Mouse (Mus musculus): ENCODE measurements at regions not wholly inside any gene's neighbourhood (a gene's known extent, or its start where the extent isn't known, plus 50 kb on each side); places are given as distances from the start of the nearest gene placed in this dataset.
"Not testable (repeated sequence)": the region's sequence is repeated elsewhere in the genome, so short reads cannot be mapped to it uniquely, and the experiment has no call there.

GRCm38 (mm10) chr17:9227872-9228575 lies 193.8 kb upstream of the Gm17728 start:
- Histone ChIP-seq H3K4me3 (replicated peaks; ENCODE audit: low read length) (no peak overlapping the region), H3K27me3 (ENCODE audit: control insufficient read depth, insufficient read depth, low read length) (no peaks in the 10 kb centered on the region), H3K9me3 (ENCODE audit: control insufficient read depth, low read length) (no peaks in the 10 kb centered on the region), H3K4me2 (replicated peaks) (no peak overlapping the region), H3K9ac (no peak overlapping the region), H3K36me3 (replicated peaks; ENCODE audit: control insufficient read depth, insufficient read depth) (no peaks in the 10 kb centered on the region), H3K27ac (no peak overlapping the region), H3K4me1 (replicated peaks; ENCODE audit: control insufficient read depth, insufficient read depth, low read length) (0 out of 2 replicates have a peak, but pooled peaks cover 5% of the 10 kb centered on the region)
- 58% methylated on average over 10 of the region's 10 CpGs for WGBS
- ATAC-seq (ENCODE audit: low FRiP score) = no peak
- no peak for DNase-seq (ENCODE audit: low spot score)

GRCm38 (mm10) chr17:9235141-9235571 lies 186.7 kb upstream of the Gm17728 start:
- no peak for DNase-seq (ENCODE audit: low spot score)
- Histone ChIP-seq H3K9me3 (ENCODE audit: control insufficient read depth, low read length) (no peaks in the 10 kb centered on the region), H3K4me3 (replicated peaks; ENCODE audit: low read length) (no peak overlapping the region), H3K4me1 (replicated peaks; ENCODE audit: control insufficient read depth, insufficient read depth, low read length) (no peaks in the 10 kb centered on the region), H3K9ac (no peak overlapping the region), H3K27ac (no peak overlapping the region), H3K4me2 (replicated peaks) (no peak overlapping the region), H3K27me3 (ENCODE audit: control insufficient read depth, insufficient read depth, low read length) (no peaks in the 10 kb centered on the region), H3K36me3 (replicated peaks; ENCODE audit: control insufficient read depth, insufficient read depth) (no peaks in the 10 kb centered on the region)
- WGBS = 77% methylated on average over 6 of the region's 6 CpGs
- ATAC-seq (ENCODE audit: low FRiP score) = no peak

- ATAC-seq (ENCODE audit: low FRiP score) = no peak
- peaks cover 6% of the 10 kb centered on the region; the same call in 1 of the 2 replicates for H3K9me3 ChIP-seq (ENCODE audit: control insufficient read depth, low read length)
- H3K4me3 ChIP-seq (replicated peaks; ENCODE audit: low read length) = no peak overlapping the region
- no peaks in the 10 kb centered on the region for H3K27me3 ChIP-seq (ENCODE audit: control insufficient read depth, insufficient read depth, low read length)
- 59% methylated on average over 5 of the region's 5 CpGs for WGBS
- H3K36me3 ChIP-seq (replicated peaks; ENCODE audit: control insufficient read depth, insufficient read depth) = no peaks in the 10 kb centered on the region
- H3K4me1 ChIP-seq (replicated peaks; ENCODE audit: control insufficient read depth, insufficient read depth, low read length) = no peaks in the 10 kb centered on the region
- no peak for DNase-seq (ENCODE audit: low spot score)
- no peak overlapping the region for H3K27ac ChIP-seq
- H3K9ac ChIP-seq = no peak overlapping the region
- H3K4me2 ChIP-seq (replicated peaks) = no peak overlapping the region
These were observed 163.2 kb upstream of the Gm17728 start for GRCm38 (mm10) chr17:9258646-9259170.

GRCm38 (mm10) chr17:9268776-9269175 lies 153.1 kb upstream of the Gm17728 start:
- H3K4me2 ChIP-seq (replicated peaks) = no peak overlapping the region
- no peaks in the 10 kb centered on the region for H3K36me3 ChIP-seq (replicated peaks; ENCODE audit: control insufficient read depth, insufficient read depth)
- H3K27ac ChIP-seq = no peak overlapping the region
- no peaks in the 10 kb centered on the region for H3K9me3 ChIP-seq (ENCODE audit: control insufficient read depth, low read length)
- no peaks in the 10 kb centered on the region for H3K27me3 ChIP-seq (ENCODE audit: control insufficient read depth, insufficient read depth, low read length)
- WGBS = 76% methylated on average over 3 of the region's 3 CpGs
- H3K9ac ChIP-seq = no peak overlapping the region
- ATAC-seq (ENCODE audit: low FRiP score) (no peak), DNase-seq (ENCODE audit: low spot score) (no peak)
- H3K4me3 ChIP-seq (replicated peaks; ENCODE audit: low read length) = no peak overlapping the region
- no peaks in the 10 kb centered on the region for H3K4me1 ChIP-seq (replicated peaks; ENCODE audit: control insufficient read depth, insufficient read depth, low read length)

GRCm38 (mm10) chr17:9278046-9278445 lies 143.8 kb upstream of the Gm17728 start:
- H3K9me3 ChIP-seq (ENCODE audit: control insufficient read depth, low read length); H3K4me3 ChIP-seq (replicated peaks; ENCODE audit: low read length); H3K9ac ChIP-seq; ATAC-seq (ENCODE audit: low FRiP score); H3K4me1 ChIP-seq (replicated peaks; ENCODE audit: control insufficient read depth, insufficient read depth, low read length); H3K27me3 ChIP-seq (ENCODE audit: control insufficient read depth, insufficient read depth, low read length); H3K36me3 ChIP-seq (replicated peaks; ENCODE audit: control insufficient read depth, insufficient read depth); DNase-seq (ENCODE audit: low spot score); H3K27ac ChIP-seq; H3K4me2 ChIP-seq (replicated peaks): not testable (repeated sequence)
- 16% methylated on average over 3 of the region's 3 CpGs for WGBS

GRCm38 (mm10) chr17:9279481-9279880 lies 142.4 kb upstream of the Gm17728 start:
- ATAC-seq (ENCODE audit: low FRiP score) (no peak), DNase-seq (ENCODE audit: low spot score) (peak; percentile 43)
- H3K36me3 ChIP-seq (replicated peaks; ENCODE audit: control insufficient read depth, insufficient read depth) = no peaks in the 10 kb centered on the region
- H3K9ac ChIP-seq = no peak overlapping the region
- H3K4me3 ChIP-seq (replicated peaks; ENCODE audit: low read length) = no peak overlapping the region
- 46% methylated on average over 7 of the region's 7 CpGs for WGBS
- no peaks in the 10 kb centered on the region for H3K4me1 ChIP-seq (replicated peaks; ENCODE audit: control insufficient read depth, insufficient read depth, low read length)
- no peaks in the 10 kb centered on the region for H3K9me3 ChIP-seq (ENCODE audit: control insufficient read depth, low read length)
- no peaks in the 10 kb centered on the region for H3K27me3 ChIP-seq (ENCODE audit: control insufficient read depth, insufficient read depth, low read length)
- no peak overlapping the region for H3K4me2 ChIP-seq (replicated peaks)
- H3K27ac ChIP-seq = peak overlapping the region; percentile 50

GRCm38 (mm10) chr17:9281891-9282290 lies 140.0 kb upstream of the Gm17728 start:
- 86% methylated on average over 5 of the region's 5 CpGs for WGBS
- ATAC-seq (ENCODE audit: low FRiP score) (no peak), DNase-seq (ENCODE audit: low spot score) (no peak)
- H3K4me2 ChIP-seq (replicated peaks) = no peak overlapping the region
- no peaks in the 10 kb centered on the region for H3K27me3 ChIP-seq (ENCODE audit: control insufficient read depth, insufficient read depth, low read length)
- H3K27ac ChIP-seq = no peak overlapping the region
- H3K4me1 ChIP-seq (replicated peaks; ENCODE audit: control insufficient read depth, insufficient read depth, low read length) = no peaks in the 10 kb centered on the region
- H3K36me3 ChIP-seq (replicated peaks; ENCODE audit: control insufficient read depth, insufficient read depth) = no peaks in the 10 kb centered on the region
- no peak overlapping the region for H3K4me3 ChIP-seq (replicated peaks; ENCODE audit: low read length)
- no peak overlapping the region for H3K9ac ChIP-seq
- no peaks in the 10 kb centered on the region for H3K9me3 ChIP-seq (ENCODE audit: control insufficient read depth, low read length)

- WGBS = 95% methylated on average over 7 of the region's 7 CpGs
- H3K4me3 ChIP-seq (replicated peaks; ENCODE audit: low read length) = no peak overlapping the region
- no peak overlapping the region for H3K4me2 ChIP-seq (replicated peaks)
- DNase-seq (ENCODE audit: low spot score) = no peak
- no peaks in the 10 kb centered on the region for H3K36me3 ChIP-seq (replicated peaks; ENCODE audit: control insufficient read depth, insufficient read depth)
- no peak overlapping the region for H3K27ac ChIP-seq
- no peak for ATAC-seq (ENCODE audit: low FRiP score)
- H3K27me3 ChIP-seq (ENCODE audit: control insufficient read depth, insufficient read depth, low read length) = no peaks in the 10 kb centered on the region
- H3K4me1 ChIP-seq (replicated peaks; ENCODE audit: control insufficient read depth, insufficient read depth, low read length) = no peaks in the 10 kb centered on the region
- no peaks in the 10 kb centered on the region for H3K9me3 ChIP-seq (ENCODE audit: control insufficient read depth, low read length)
- no peak overlapping the region for H3K9ac ChIP-seq
These were observed 139.3 kb upstream of the Gm17728 start for GRCm38 (mm10) chr17:9282333-9283176.

- Histone ChIP-seq H3K9ac (no peak overlapping the region), H3K4me1 (replicated peaks; ENCODE audit: control insufficient read depth, insufficient read depth, low read length) (no peaks in the 10 kb centered on the region), H3K27me3 (ENCODE audit: control insufficient read depth, insufficient read depth, low read length) (no peaks in the 10 kb centered on the region), H3K27ac (no peak overlapping the region), H3K4me2 (replicated peaks) (no peak overlapping the region), H3K36me3 (replicated peaks; ENCODE audit: control insufficient read depth, insufficient read depth) (no peaks in the 10 kb centered on the region), H3K4me3 (replicated peaks; ENCODE audit: low read length) (no peak overlapping the region), H3K9me3 (ENCODE audit: control insufficient read depth, low read length) (no peaks in the 10 kb centered on the region)
- DNase-seq (ENCODE audit: low spot score) (no peak), ATAC-seq (ENCODE audit: low FRiP score) (no peak)
- 61% methylated on average over 5 of the region's 5 CpGs for WGBS
These were observed 135.4 kb upstream of the Gm17728 start for GRCm38 (mm10) chr17:9286431-9286830.
